Mouse (Mus musculus): ENCODE data around the gene Cdk5rap3. TPM values are rescaled to one million over a fixed set of nuclear protein-coding genes. Genes with fewer than 3 reads are reported as not detected.

Cdk5rap3 gene
- total RNA-seq, 2 experiments from 2014 or later = 28.0 to 30.8 TPM

GRCm38 (mm10) chr11:96934921-96935356, 18.6 kb upstream of the Cdk5rap3 start:
- intact Hi-C loops (cut with DNase I) = no loop called here
- DNase-seq = peak; percentile 66 to 70

DNA sequence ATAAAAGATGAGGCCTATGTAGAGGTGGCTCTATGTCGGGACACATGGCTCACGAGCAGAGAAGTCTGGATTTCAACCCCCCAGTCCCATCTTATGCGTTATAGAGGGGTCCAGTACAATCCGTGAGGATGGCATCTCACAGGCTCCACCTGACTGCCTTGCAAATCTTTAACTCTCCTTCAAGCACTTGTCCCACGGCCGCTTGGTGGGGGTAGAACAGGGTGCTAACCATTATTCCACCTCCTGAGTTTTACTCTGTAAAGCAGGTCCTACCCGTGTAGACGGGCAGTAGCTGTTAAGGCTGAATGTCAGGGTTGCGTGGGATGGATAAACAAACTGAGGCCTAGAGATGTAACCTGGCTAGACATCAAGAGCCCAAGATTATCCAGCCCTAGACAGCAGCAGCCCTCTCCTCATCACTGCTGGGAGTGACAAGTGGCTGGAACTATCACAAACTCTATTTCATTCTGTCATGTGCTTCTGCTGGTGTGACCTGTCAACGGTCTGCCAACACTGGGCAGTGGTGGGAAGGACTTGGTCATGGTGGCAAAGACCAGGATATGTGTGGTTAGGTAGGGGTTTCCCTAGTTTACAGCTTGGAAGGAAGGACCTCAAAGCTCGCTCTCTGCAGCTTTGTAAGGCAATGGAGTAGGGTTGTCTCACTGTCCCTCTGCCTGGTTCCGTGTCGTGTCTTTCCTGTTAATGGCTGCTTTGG, 17.4 kb upstream of the Cdk5rap3 start:
- intact Hi-C loops (cut with DNase I) = no loop called here
- no peak for DNase-seq

- intact Hi-C loops (cut with DNase I) = no loop called here
- no peak for DNase-seq
Observed at GRCm38 (mm10) chr11:96931327-96932062, 15.2 kb upstream of the Cdk5rap3 start.

DNA sequence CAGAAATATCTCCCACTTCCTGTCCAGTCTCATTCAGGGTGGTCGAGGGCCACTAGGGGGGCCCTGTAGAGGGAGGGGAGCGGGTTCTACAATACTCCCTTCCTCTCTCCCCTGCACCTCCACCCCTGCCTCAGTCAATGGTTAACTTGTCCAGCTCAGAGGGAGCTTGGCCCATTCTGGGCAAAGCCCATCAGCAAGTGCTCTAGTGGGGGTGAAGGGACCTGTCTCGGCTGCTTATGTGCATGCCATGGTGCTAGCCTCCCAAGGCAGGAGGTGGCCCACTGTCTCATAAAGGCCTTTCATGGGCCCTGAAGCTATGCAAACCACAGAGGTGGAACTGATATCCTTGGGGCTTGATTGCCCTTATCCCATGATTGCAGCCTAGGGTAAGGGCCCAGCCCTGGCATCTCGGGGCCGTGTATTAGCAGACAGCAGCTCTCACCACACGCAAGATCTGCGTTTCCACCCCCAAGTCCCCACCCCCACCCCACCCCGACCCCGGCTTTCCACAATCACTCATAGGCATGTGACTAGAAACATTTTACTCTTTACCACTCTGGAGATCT, 13.6 kb upstream of the Cdk5rap3 start:
- intact Hi-C loops (cut with DNase I) = no loop called here

GRCm38 (mm10) chr11:96929096-96929765, 12.9 kb upstream of the Cdk5rap3 start:
- intact Hi-C loops (cut with DNase I) = no loop called here
- no peak for DNase-seq

More for the DNA sequence above, 13.6 kb upstream of the Cdk5rap3 start:
- no peak for DNase-seq

DNA sequence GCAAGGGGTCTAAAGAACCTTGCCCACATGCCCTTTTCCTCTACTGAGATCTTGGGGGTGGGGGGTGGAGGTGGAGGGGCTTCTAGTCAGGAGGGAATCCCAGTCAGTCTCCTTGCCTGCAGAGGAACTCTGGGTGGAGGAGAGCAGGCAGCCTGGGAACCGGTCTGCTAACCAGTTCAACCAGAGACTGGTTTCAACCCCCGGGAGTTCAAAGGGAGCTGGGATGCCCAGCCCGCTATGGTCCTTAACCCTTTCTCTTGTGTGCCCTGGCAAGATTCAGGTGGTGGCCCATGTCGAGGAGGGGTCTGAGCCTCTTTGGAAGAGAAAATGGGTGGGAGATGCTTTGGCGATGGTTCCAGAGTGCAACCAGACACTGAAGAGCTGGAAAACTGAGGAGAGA, 12.4 kb upstream of the Cdk5rap3 start:
- no peak for DNase-seq
- intact Hi-C loops (cut with DNase I) = no loop called here

DNA sequence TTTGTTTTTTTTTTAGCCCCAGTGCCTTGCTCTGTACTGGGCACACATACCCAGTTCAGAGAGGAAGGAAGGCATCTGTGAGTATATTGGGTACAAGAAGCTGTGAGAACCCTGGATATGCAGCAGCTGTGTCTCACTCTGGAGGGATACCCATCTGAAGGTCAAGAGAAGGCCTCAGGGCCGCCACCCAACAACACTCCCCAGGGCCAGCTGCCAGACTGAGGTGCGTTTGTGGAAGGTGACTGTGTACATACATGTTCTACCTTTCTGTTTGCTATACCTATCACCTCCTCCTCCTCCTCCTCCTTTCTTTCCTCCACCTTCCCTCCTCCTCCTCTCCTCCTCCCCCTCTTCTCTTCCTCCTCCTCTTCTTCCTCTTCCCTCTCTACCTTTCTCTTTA, 11.8 kb upstream of the Cdk5rap3 start, which contains the start of gene Prr15l:
Gene Prr15l (plus strand): TSS at position 17 of the 400 bp plus-strand sequence.
- intact Hi-C loops (cut with DNase I) = no loop called here
- no peak for DNase-seq

DNA sequence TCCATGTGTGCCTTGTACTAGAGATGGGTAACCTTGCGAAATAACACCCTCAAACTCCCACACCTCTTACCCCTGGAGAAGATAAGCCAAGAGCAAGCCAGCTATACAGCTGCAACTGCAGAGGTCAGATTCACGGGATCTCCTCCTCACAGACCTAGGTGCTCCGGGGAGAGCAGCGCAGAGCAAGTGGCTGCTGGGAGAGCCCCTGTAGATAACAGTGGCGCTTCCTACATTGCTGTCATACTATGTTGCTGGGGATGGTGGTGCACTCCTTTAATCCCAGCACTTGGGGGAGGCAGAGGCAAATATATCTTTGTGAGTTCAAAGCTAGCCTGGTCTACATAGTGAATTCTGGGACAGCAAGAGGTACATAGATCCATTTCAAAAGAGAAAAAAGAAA, 10.3 kb upstream of the Cdk5rap3 start:
- DNase-seq = no peak
- intact Hi-C loops (cut with DNase I) = no loop called here

- DNase-seq = no peak
- intact Hi-C loops (cut with DNase I) = no loop called here
Observed at GRCm38 (mm10) chr11:96925469-96926148, 9.3 kb upstream of the Cdk5rap3 start.

- intact Hi-C loops (cut with DNase I) = no loop called here
- no peak for DNase-seq
Observed at GRCm38 (mm10) chr11:96924861-96925260, 8.6 kb upstream of the Cdk5rap3 start.

DNA sequence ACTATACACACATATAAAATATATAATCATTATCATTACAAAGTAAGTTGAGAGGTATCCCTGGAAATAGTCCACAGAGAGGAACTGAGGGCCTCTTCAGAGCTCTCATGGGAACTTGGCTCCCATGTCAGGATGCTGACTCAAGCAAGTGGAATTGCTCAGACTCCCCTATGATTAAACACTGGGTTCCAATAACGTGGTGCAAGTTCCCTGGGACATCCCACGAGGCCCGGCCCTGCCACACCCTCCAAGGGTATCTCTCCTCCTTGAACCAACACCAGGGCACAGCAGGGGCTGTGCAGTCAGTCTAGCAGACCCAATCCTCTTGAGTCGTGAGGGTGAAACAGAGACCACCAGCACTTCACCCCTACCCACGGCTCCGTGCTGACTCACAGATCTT, 2.7 kb upstream of the Cdk5rap3 start:
- intact Hi-C loops (cut with DNase I) = loop anchor here (5.0 kb wide), 1 partner anchor 142 kb away; the partner anchor contains the start of gene Snx11
- no peak for DNase-seq

DNA sequence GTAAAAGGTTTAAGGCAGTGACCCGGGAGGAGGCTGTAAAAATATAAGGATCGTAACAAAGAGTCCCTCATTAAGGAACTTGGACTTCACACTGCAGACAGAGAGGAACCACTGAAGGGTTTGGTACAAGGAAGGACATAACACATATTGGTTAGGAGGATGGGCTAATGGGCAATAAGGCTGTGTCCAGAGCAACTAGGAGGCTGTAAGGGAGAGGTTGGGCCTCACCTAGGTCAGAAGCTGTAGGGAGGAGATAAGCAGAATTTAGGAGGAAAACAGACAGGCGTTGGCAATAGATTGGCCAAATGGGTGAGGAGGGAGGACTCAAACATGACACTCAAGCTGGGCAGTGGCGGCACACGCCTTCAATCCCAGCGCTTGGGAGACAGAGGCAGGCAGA, 1.1 kb upstream of the Cdk5rap3 start:
- no peak for DNase-seq
- intact Hi-C loops (cut with DNase I) = loop anchor here (2.0 to 5.0 kb wide), 2 partner anchors 109 to 140 kb away; partner anchors contain the start of gene Snx11

GRCm38 (mm10) chr11:96916885-96917396, 645 bp upstream of the Cdk5rap3 start:
- intact Hi-C loops (cut with DNase I) = loop anchor here (1.0 to 5.0 kb wide), 4 partner anchors 20 to 140 kb away; partner anchors contain the start of gene Snx11
- no peak for DNase-seq

DNA sequence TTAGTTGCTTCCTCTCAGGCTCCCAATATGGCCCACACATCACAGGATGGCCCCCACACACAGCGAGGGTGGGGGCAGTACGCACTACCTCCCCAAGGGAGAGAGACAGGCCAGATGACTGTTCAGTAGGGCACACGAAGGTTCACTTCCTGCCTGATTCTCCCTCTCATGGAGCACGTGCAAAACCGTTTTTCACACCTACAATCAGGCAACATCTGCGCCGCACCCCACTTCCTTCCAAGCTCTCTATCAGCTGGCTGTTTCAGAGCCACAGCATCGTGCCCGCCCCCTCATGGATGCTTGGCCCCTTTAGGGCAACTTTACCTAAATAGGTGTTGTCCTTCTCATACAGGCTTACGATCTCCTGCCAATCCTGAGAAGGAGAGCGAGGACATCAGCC, 3.6 kb downstream of the Cdk5rap3 start:
- no peak for DNase-seq
- intact Hi-C loops (cut with DNase I) = loop anchor here (5.0 kb wide), 1 partner anchor 150 kb away; no protein-coding TSS in a partner anchor

DNA sequence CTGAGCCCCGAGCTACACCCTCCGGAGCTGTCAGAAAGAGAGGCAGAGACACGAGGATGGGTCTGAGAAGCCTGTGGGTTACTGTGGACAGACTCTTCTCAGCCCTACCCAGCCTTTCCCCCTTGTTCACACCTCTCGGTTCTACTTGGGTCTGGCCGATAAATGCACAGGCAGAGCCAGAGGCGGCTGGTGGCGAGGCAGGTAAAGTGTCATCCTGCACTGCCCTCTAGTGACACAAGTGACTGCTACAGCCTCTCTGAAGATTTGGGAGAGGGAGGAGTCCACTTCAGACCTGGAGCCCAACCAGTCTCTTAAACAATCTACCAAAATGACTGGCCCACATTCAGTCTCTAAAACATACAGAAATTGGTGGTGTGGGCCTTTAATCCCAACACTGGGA, 6.3 kb downstream of the Cdk5rap3 start:
- intact Hi-C loops (cut with DNase I) = loop anchor here (1.0 to 5.0 kb wide), 2 partner anchors 43 to 148 kb away; no protein-coding TSS in a partner anchor
- peak; percentile 89 to 92 for DNase-seq

DNA sequence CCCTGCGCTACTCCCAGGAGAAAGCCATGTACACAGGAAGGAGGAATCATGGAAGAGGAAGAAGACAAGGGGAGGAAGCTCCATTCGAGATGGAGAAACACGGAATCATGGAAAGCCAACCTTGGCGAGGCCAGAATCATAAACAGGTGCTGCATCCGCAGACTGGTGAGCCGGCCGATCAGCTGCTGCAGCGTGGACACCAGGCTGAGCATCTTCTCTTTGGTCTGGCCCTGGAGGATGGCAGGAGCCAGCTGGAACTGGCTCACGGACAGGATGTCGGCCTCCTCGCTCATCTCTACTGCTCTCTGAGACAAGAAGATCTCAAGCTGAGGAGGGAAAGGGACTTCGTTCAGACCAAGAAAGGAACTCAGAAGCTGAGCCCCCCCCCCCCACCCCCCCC, 7.7 kb downstream of the Cdk5rap3 start:
- DNase-seq = no peak
- intact Hi-C loops (cut with DNase I) = no loop called here

DNA sequence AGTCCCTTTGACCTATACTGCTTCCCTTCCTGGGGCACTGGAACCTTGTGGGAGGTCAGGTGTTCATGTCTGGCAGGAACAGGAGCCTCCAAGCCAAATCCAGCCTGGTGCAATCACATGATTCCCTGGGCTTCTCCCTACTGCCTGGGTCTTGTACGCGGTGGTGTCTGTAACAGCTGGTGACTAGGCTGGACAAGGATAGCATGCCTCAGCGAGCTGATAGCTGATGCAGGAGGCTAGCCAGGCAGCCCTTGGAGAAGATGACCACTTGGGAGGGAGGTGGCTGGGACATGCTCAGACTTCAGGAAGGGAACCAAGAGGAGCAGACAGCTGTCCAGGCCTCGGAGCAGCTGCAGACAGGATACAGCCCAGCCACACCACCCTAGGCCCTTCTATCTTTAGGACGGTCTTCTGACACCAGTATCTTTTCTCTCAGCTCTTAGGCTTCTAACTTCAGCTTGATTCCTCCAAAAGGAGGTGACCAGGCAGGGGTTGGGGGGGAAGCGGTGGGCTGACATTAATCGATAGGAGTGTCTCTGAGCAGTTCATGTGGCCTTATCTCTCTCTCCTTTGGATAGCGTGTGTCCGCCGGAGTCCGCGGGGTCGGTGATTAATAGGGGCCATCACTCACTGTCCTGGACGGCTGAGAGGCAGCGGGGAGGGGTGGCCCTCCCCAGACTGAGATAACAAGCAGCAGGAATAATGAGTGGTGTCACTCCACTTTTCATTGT, 9.7 kb downstream of the Cdk5rap3 start:
- peak; percentile 67 to 72 for DNase-seq
- intact Hi-C loops (cut with DNase I) = no loop called here

- DNase-seq = peak; percentile 30 to 43
- intact Hi-C loops (cut with DNase I) = no loop called here
Observed at GRCm38 (mm10) chr11:96902639-96903635, 13.4 kb downstream of the Cdk5rap3 start.

Measured in heart, postnatal 10 days (tissue).